Mouse (Mus musculus): ENCODE results near the gene Unc93a2. TPM values are rescaled to one million over a fixed set of nuclear protein-coding genes. Genes with fewer than 3 reads are reported as not detected.
"Not testable (repeated sequence)": the region's sequence is repeated elsewhere in the genome, so short reads cannot be mapped to it uniquely, and the experiment has no call there.

Unc93a2 gene
- polyA plus RNA-seq, 1 experiment from 2014 or later: 0.28 TPM

- H3K9ac ChIP-seq; H3K4me2 ChIP-seq; ATAC-seq (ENCODE audit: low read depth); H3K9me3 ChIP-seq (replicated peaks); H3K27me3 ChIP-seq; H3K27ac ChIP-seq; H3K36me3 ChIP-seq; H3K4me1 ChIP-seq (replicated peaks); DNase-seq; H3K4me3 ChIP-seq (replicated peaks): not testable (repeated sequence)
- WGBS (ENCODE audit: insufficient replicate concordance): 33% methylated on average over 5 of the region's 7 CpGs
Measured at GRCm38 (mm10) chr17:7366676-7367374, 18.4 kb downstream of the Unc93a2 start.

GRCm38 (mm10) chr17:7366265-7366664, 19.0 kb downstream of the Unc93a2 start:
- not testable (repeated sequence) for ATAC-seq (ENCODE audit: low read depth); DNase-seq; H3K27me3 ChIP-seq; H3K9ac ChIP-seq; H3K27ac ChIP-seq; H3K4me2 ChIP-seq; H3K36me3 ChIP-seq; H3K9me3 ChIP-seq (replicated peaks); H3K4me1 ChIP-seq (replicated peaks); H3K4me3 ChIP-seq (replicated peaks)
- WGBS (ENCODE audit: insufficient replicate concordance): 20% methylated on average over 1 of the region's 1 CpGs

GRCm38 (mm10) chr17:7365615-7366014, 19.6 kb downstream of the Unc93a2 start:
- no CpG with 5 or more reads among the region's 3 CpGs for WGBS (ENCODE audit: insufficient replicate concordance)
- H3K4me1 ChIP-seq (replicated peaks); H3K27ac ChIP-seq; H3K4me2 ChIP-seq; H3K9ac ChIP-seq; ATAC-seq (ENCODE audit: low read depth); H3K9me3 ChIP-seq (replicated peaks); H3K4me3 ChIP-seq (replicated peaks); H3K36me3 ChIP-seq; DNase-seq; H3K27me3 ChIP-seq: not testable (repeated sequence)

GRCm38 (mm10) chr17:7360749-7361465, 24.4 kb downstream of the Unc93a2 start:
- not testable (repeated sequence) for ATAC-seq (ENCODE audit: low read depth); DNase-seq
- WGBS (ENCODE audit: insufficient replicate concordance): 60% methylated on average over 9 of the region's 9 CpGs

GRCm38 (mm10) chr17:7359806-7360205, 25.5 kb downstream of the Unc93a2 start:
- H3K9ac ChIP-seq; H3K4me1 ChIP-seq (replicated peaks); H3K27ac ChIP-seq; H3K4me2 ChIP-seq; H3K27me3 ChIP-seq; H3K4me3 ChIP-seq (replicated peaks); ATAC-seq (ENCODE audit: low read depth); H3K36me3 ChIP-seq; H3K9me3 ChIP-seq (replicated peaks); DNase-seq: not testable (repeated sequence)
- 72% methylated on average over 4 of the region's 4 CpGs for WGBS (ENCODE audit: insufficient replicate concordance)

More at GRCm38 (mm10) chr17:7360749-7361465, 24.4 kb downstream of the Unc93a2 start:
- not testable (repeated sequence) for H3K4me1 ChIP-seq (replicated peaks); H3K27me3 ChIP-seq; H3K9ac ChIP-seq; H3K27ac ChIP-seq; H3K4me2 ChIP-seq; H3K4me3 ChIP-seq (replicated peaks); H3K36me3 ChIP-seq; H3K9me3 ChIP-seq (replicated peaks)

GRCm38 (mm10) chr17:7352596-7352995, 32.7 kb downstream of the Unc93a2 start, which contains the start of gene Ttll2:
TSS of gene Ttll2 (minus strand) at chr17:7352696.
- H3K27me3 ChIP-seq; H3K9ac ChIP-seq; H3K4me1 ChIP-seq (replicated peaks); DNase-seq; H3K9me3 ChIP-seq (replicated peaks); ATAC-seq (ENCODE audit: low read depth); H3K27ac ChIP-seq; H3K4me3 ChIP-seq (replicated peaks); H3K36me3 ChIP-seq; H3K4me2 ChIP-seq: not testable (repeated sequence)
- WGBS (ENCODE audit: insufficient replicate concordance): 75% methylated on average over 1 of the region's 1 CpGs

- H3K4me2 ChIP-seq; H3K9me3 ChIP-seq (replicated peaks); H3K36me3 ChIP-seq; H3K4me1 ChIP-seq (replicated peaks); ATAC-seq (ENCODE audit: low read depth); H3K9ac ChIP-seq; H3K4me3 ChIP-seq (replicated peaks); DNase-seq; H3K27ac ChIP-seq; H3K27me3 ChIP-seq: not testable (repeated sequence)
- WGBS (ENCODE audit: insufficient replicate concordance): 39% methylated on average over 2 of the region's 3 CpGs
Measured at GRCm38 (mm10) chr17:7348765-7349164, 36.5 kb downstream of the Unc93a2 start.

GRCm38 (mm10) chr17:7337381-7337780, 47.9 kb downstream of the Unc93a2 start:
- not testable (repeated sequence) for H3K4me3 ChIP-seq (replicated peaks); H3K27me3 ChIP-seq; H3K4me1 ChIP-seq (replicated peaks); DNase-seq; H3K9ac ChIP-seq; H3K9me3 ChIP-seq (replicated peaks); ATAC-seq (ENCODE audit: low read depth); H3K4me2 ChIP-seq; H3K36me3 ChIP-seq; H3K27ac ChIP-seq
- 58% methylated on average over 9 of the region's 9 CpGs for WGBS (ENCODE audit: insufficient replicate concordance)

- WGBS (ENCODE audit: insufficient replicate concordance): 33% methylated on average over 3 of the region's 5 CpGs
- DNase-seq; H3K4me2 ChIP-seq; H3K9me3 ChIP-seq (replicated peaks); H3K36me3 ChIP-seq; ATAC-seq (ENCODE audit: low read depth); H3K27ac ChIP-seq; H3K4me3 ChIP-seq (replicated peaks); H3K4me1 ChIP-seq (replicated peaks); H3K9ac ChIP-seq; H3K27me3 ChIP-seq: not testable (repeated sequence)
Measured at GRCm38 (mm10) chr17:7332745-7333144, 52.5 kb downstream of the Unc93a2 start.

GRCm38 (mm10) chr17:7326415-7326814, 58.8 kb downstream of the Unc93a2 start:
- not testable (repeated sequence) for DNase-seq

GRCm38 (mm10) chr17:7324346-7324745, 60.9 kb downstream of the Unc93a2 start, which contains the start of gene Tcp10a:
TSS of gene Tcp10a (plus strand) at chr17:7324646.
- not testable (repeated sequence) for H3K27me3 ChIP-seq; H3K9ac ChIP-seq; H3K36me3 ChIP-seq; DNase-seq; H3K27ac ChIP-seq; H3K4me2 ChIP-seq; H3K4me1 ChIP-seq (replicated peaks); ATAC-seq (ENCODE audit: low read depth); H3K4me3 ChIP-seq (replicated peaks); H3K9me3 ChIP-seq (replicated peaks)
- 69% methylated on average over 5 of the region's 5 CpGs for WGBS (ENCODE audit: insufficient replicate concordance)

More at GRCm38 (mm10) chr17:7326415-7326814, 58.8 kb downstream of the Unc93a2 start:
- H3K9ac ChIP-seq; H3K4me3 ChIP-seq (replicated peaks); H3K9me3 ChIP-seq (replicated peaks); H3K4me2 ChIP-seq; H3K4me1 ChIP-seq (replicated peaks); H3K27ac ChIP-seq; ATAC-seq (ENCODE audit: low read depth); H3K36me3 ChIP-seq; H3K27me3 ChIP-seq: not testable (repeated sequence)
- 17% methylated on average over 4 of the region's 8 CpGs for WGBS (ENCODE audit: insufficient replicate concordance)
